Mouse (Mus musculus): ENCODE measurements around the gene Agtr1a.
A peak's percentile ranks its signal among the peaks of the same experiment; 100 is the strongest.

Gene Agtr1a

DNA sequence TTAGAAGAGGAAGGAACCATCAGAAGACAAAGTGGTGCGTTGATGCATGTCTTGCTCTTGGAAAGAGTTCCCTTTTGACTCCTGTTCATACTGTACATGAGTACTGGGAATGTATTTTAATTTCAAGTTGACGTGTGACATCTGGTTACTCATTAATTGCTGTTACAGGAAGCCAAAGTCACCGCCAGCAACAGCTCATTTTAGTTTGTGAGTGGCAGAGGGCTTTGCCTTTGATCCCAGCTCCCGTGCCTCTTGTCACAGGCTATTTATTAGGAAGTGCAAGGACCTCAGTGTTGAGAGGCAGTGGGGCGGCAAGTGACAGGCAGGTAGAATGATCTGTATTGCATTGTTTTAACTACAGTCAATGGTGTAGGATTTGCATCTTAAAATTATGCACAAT, 24.8 kb downstream of the Agtr1a start:
- no peak for DNase-seq (ENCODE audit: extremely low read depth, insufficient read length, low spot score)

- no peak for DNase-seq (ENCODE audit: extremely low read depth, insufficient read length, low spot score)
Measured at GRCm38 (mm10) chr13:30362048-30362447, 25.8 kb downstream of the Agtr1a start.

- DNase-seq (ENCODE audit: extremely low read depth, insufficient read length, low spot score), result no peak
Measured at GRCm38 (mm10) chr13:30364097-30364625, 27.9 kb downstream of the Agtr1a start.

- DNase-seq (ENCODE audit: extremely low read depth, insufficient read length, low spot score), result no peak
Measured at GRCm38 (mm10) chr13:30364780-30365179, 28.5 kb downstream of the Agtr1a start.

- no peak for DNase-seq (ENCODE audit: extremely low read depth, insufficient read length, low spot score)
Measured at GRCm38 (mm10) chr13:30365378-30365777, 29.1 kb downstream of the Agtr1a start.

DNA sequence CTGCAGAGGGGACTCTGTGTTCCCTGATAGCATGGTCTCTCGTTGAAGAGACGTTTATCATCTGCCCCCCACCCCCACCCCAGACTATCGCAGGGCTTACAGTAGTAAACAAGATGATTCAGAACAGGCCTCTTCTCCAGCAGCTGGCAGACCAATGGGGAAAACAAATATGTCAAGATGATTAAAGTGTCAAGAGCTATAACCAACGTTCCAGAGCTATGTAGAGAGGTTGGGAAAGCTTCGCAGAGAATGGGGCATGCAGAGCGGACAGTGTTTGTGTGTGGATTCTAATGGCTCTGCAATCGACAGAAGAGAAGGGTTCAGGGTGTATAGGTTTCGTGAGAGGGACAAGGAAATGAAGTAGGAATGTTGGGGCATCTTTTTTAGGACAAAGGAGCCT, 31.9 kb downstream of the Agtr1a start:
- DNase-seq (ENCODE audit: extremely low read depth, insufficient read length, low spot score), result no peak

DNA sequence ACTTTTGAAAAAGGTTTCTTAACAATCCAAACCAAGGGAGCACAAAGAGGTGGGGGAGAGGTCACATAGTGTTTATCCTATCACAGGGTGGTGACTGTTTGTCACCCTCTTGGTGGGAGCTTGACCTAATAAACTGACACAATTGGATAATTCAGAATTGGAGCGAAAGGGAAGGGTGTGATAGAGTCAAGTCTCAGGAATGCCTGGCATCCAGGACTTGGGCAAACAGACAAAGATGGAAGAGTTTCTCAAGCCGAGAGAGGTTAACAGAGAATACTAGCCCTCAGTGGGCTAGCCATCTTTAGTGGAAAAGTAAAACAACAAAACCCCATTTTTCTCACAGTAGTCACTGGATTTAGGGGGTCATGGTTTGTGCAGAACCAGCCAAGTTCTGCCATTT, 32.5 kb downstream of the Agtr1a start:
- peak; percentile 23 for DNase-seq (ENCODE audit: extremely low read depth, insufficient read length, low spot score)

DNA sequence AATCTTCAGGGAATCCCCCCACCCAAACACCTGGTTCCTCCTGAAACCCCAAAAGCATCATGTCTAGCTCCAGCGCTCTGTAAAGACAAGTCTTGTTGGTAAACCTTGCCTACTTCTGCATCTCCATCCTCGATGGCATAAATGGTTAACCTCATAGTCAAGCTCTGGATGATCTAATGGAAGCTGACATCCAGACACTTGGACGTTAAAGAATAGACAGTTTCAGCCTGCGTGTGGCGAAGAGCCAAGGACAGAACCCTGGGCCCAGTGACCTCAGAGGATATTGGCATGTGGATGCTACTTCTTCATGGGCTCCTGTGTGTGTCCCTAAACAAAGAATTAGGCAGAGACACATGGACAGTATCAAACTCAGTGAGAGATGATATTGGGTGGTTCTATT, 42.6 kb downstream of the Agtr1a start:
- no peak for DNase-seq (ENCODE audit: extremely low read depth, insufficient read length, low spot score)

GRCm38 (mm10) chr13:30385183-30385582, 48.9 kb downstream of the Agtr1a start:
- DNase-seq (ENCODE audit: extremely low read depth, insufficient read length, low spot score), result no peak

DNA sequence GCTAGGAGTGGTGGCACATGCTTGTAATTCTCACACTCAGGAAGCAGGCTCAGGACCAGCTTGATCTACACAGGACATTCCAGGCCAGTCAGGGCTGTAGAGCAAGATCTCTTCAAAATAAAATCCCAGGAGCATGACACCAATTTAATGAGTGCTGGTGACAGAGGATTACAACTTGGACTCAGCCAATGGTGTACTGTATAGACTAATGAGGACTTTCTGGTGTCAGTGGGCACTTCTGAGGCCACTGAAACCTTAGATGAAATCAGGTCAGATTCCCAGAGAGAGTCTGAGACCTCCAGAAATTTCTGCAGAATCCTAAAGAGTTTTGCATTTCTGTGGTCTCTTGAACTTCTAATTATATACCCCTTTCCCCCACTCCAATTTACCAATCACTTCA, 57.9 kb downstream of the Agtr1a start:
- DNase-seq (ENCODE audit: extremely low read depth, insufficient read length, low spot score), result no peak

GRCm38 (mm10) chr13:30396431-30396830, 60.2 kb downstream of the Agtr1a start:
- DNase-seq (ENCODE audit: extremely low read depth, insufficient read length, low spot score), result no peak

- DNase-seq (ENCODE audit: extremely low read depth, insufficient read length, low spot score), result no peak
Measured at GRCm38 (mm10) chr13:30398852-30399251, 62.6 kb downstream of the Agtr1a start.

- no peak for DNase-seq (ENCODE audit: extremely low read depth, insufficient read length, low spot score)
Measured at GRCm38 (mm10) chr13:30400621-30401020, 64.4 kb downstream of the Agtr1a start.

- no peak for DNase-seq (ENCODE audit: extremely low read depth, insufficient read length, low spot score)
Measured at GRCm38 (mm10) chr13:30403874-30404273, 67.6 kb downstream of the Agtr1a start.

GRCm38 (mm10) chr13:30418611-30419010, 82.4 kb downstream of the Agtr1a start:
- DNase-seq (ENCODE audit: extremely low read depth, insufficient read length, low spot score), result no peak

GRCm38 (mm10) chr13:30427008-30427407, 90.8 kb downstream of the Agtr1a start:
- no peak for DNase-seq (ENCODE audit: extremely low read depth, insufficient read length, low spot score)

DNA sequence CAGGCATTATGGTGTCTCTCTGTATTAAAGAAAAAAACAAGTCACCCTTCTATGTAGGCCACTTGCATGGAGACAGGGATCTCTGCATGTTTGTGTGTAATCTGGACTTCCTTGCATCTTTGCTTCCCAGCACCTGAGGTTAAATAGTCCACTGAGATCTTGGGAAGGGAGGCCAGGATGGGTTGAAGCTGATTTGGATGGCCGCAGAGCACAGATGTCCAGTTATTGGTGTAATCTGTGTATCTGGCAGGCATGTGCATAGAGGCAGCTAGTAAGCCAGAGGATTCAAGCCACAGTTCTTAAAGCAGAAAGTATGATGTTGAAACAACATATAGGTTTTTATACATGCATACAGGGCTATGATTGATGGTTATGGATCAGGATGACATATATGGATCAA, 91.2 kb downstream of the Agtr1a start:
- DNase-seq (ENCODE audit: extremely low read depth, insufficient read length, low spot score), result no peak

All from 3134 (cell line).